Mouse (Mus musculus): Measurements from ENCODE around the gene Apob. TPM values are rescaled to one million over a fixed set of nuclear protein-coding genes. Genes with fewer than 3 reads are reported as not detected.

The Apob gene
- polyA plus RNA-seq (2011; ENCODE audit: insufficient read depth, insufficient read length, low replicate concordance, missing spikeins): 1.2 and 9.2 TPM in 2 replicates

GRCm38 (mm10) chr12:7977466-7978189 is at the start of gene Apob:
Apob (plus strand) TSS chr12:7977648.
- WGBS: 60% methylated on average over 20 of the region's 20 CpGs
- TF ChIP-seq CTCF (IDR thresholded peaks at IDR 0.05; ENCODE audit: control insufficient read depth, insufficient read depth, low read length) (no peak), POLR2A (IDR thresholded peaks at IDR 0.05; ENCODE audit: borderline replicate concordance, control insufficient read depth, low read depth, low read length) (no peak)
- Histone ChIP-seq H3K4me3 (replicated peaks; ENCODE audit: control insufficient read depth, low read depth, low read length) (no peak within 1 kb of the TSS), H3K4me1 (ENCODE audit: control insufficient read depth, insufficient read depth, low read length) (no peaks in the 10 kb centered on the region; the same call in 1 of the 2 replicates), H3K27ac (ENCODE audit: control insufficient read depth, insufficient read depth, low read depth, low read length, poor library complexity) (no peak within 1 kb of the TSS)

GRCm38 (mm10) chr12:7932405-7932920 is 45.0 kb upstream of the Apob start:
- 53% methylated on average over 4 of the region's 4 CpGs for WGBS
- Histone ChIP-seq H3K27ac (ENCODE audit: control insufficient read depth, insufficient read depth, low read depth, low read length, poor library complexity) (no peak overlapping the region), H3K4me1 (ENCODE audit: control insufficient read depth, insufficient read depth, low read length) (no peaks in the 10 kb centered on the region), H3K4me3 (replicated peaks; ENCODE audit: control insufficient read depth, low read depth, low read length) (no peak overlapping the region)
- TF ChIP-seq POLR2A (IDR thresholded peaks at IDR 0.05; ENCODE audit: borderline replicate concordance, control insufficient read depth, low read depth, low read length): no peak
- TF ChIP-seq CTCF (IDR thresholded peaks at IDR 0.05; ENCODE audit: control insufficient read depth, insufficient read depth, low read length): no peak

DNA sequence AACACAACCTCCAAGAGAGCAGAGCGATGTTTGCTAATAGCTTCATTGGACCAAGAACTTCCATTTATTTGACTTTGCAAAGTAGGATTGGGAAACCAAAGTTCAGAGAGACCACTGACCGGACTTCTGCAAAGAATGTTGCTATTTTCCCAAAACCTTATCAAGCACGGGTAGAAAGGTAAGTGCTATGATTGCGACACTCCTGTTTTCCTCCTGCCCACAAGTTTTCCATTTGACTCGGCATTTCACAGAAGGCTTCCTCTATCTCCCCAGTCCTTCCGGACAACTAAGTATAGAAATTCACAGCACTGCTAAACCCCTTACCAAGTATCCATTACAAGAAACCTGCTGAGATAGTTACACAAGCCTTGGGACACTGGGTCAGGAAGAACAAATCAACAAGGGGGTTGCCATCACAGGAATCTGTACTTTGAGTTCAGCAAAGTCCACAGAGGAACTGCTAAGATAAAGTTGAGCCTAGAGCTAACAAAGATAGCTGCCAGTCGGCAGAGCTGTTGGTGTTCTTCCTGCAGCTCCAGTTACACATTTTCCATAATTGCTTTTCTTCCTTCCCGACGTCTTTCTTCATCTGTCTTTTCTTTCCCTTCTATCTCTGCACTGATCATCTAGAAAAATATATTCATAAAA is 27.2 kb upstream of the Apob start:
- H3K27ac ChIP-seq (ENCODE audit: control insufficient read depth, insufficient read depth, low read depth, low read length, poor library complexity): no peak overlapping the region
- no peak for TF ChIP-seq CTCF (IDR thresholded peaks at IDR 0.05; ENCODE audit: control insufficient read depth, insufficient read depth, low read length)
- TF ChIP-seq POLR2A (IDR thresholded peaks at IDR 0.05; ENCODE audit: borderline replicate concordance, control insufficient read depth, low read depth, low read length): no peak
- H3K4me1 ChIP-seq (ENCODE audit: control insufficient read depth, insufficient read depth, low read length): no peaks in the 10 kb centered on the region
- no peak overlapping the region for H3K4me3 ChIP-seq (replicated peaks; ENCODE audit: control insufficient read depth, low read depth, low read length)
- WGBS: 74% methylated on average over 9 of the region's 9 CpGs

DNA sequence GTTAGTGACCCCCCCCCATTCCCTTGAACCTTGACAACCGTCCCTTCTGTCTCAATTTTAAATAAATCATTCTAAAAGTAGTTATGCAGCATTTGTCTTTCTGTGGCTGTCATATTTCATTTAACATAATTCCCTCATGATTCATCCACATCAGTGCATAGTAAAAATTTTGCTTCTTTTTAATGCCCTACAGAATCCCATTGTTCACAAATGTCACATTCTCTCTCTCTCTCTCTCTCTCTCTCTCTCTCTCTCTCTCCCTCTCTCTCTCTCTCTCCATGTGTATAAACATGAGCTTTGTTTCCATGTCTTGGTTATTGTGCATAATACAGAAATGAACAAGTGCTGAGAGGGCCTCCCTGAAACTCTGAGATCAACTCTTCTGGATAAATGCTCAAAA is 18.6 kb upstream of the Apob start:
- 73% methylated on average over 1 of the region's 1 CpGs for WGBS
- H3K27ac ChIP-seq (ENCODE audit: control insufficient read depth, insufficient read depth, low read depth, low read length, poor library complexity): no peak overlapping the region
- TF ChIP-seq POLR2A (IDR thresholded peaks at IDR 0.05; ENCODE audit: borderline replicate concordance, control insufficient read depth, low read depth, low read length): no peak
- TF ChIP-seq CTCF (IDR thresholded peaks at IDR 0.05; ENCODE audit: control insufficient read depth, insufficient read depth, low read length): no peak
- no peak overlapping the region for H3K4me3 ChIP-seq (replicated peaks; ENCODE audit: control insufficient read depth, low read depth, low read length)
- H3K4me1 ChIP-seq (ENCODE audit: control insufficient read depth, insufficient read depth, low read length): no peaks in the 10 kb centered on the region

DNA sequence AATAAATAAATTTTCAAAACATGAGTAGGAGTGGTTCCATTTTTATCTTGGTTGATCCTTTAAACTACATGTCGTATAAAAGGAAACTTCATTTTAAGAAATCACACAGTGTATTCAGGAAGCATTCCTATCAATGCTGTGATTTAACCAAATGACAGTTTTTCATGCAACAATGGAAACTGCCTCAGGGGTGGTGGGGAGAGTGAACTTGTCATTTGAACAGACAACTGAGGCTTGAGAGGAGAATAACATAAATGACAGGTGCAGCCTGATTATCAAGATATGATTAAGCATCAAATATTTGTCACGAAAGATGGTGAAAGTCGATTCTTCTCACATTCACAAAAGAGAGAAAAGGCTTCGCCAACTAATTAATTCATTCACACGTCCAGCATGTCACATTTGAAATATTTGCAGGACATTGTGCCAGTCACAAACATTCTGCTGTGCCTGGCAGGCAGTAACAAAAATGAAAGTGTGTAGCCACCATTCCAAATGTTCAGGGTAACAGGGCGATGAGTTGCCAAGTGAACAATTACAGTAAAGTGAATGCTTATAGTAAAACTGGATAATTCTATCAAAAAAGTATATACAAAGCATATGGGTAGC is 18.0 kb upstream of the Apob start:
- H3K4me3 ChIP-seq (replicated peaks; ENCODE audit: control insufficient read depth, low read depth, low read length): no peak overlapping the region
- H3K4me1 ChIP-seq (ENCODE audit: control insufficient read depth, insufficient read depth, low read length): no peaks in the 10 kb centered on the region
- 81% methylated on average over 6 of the region's 6 CpGs for WGBS
- TF ChIP-seq POLR2A (IDR thresholded peaks at IDR 0.05; ENCODE audit: borderline replicate concordance, control insufficient read depth, low read depth, low read length) (no peak), CTCF (IDR thresholded peaks at IDR 0.05; ENCODE audit: control insufficient read depth, insufficient read depth, low read length) (no peak)
- no peak overlapping the region for H3K27ac ChIP-seq (ENCODE audit: control insufficient read depth, insufficient read depth, low read depth, low read length, poor library complexity)

- 11% methylated on average over 5 of the region's 5 CpGs for WGBS
- H3K4me1 ChIP-seq (ENCODE audit: control insufficient read depth, insufficient read depth, low read length): no peaks in the 10 kb centered on the region
- TF ChIP-seq CTCF (IDR thresholded peaks at IDR 0.05; ENCODE audit: control insufficient read depth, insufficient read depth, low read length) (no peak), POLR2A (IDR thresholded peaks at IDR 0.05; ENCODE audit: borderline replicate concordance, control insufficient read depth, low read depth, low read length) (no peak)
- no peak overlapping the region for H3K4me3 ChIP-seq (replicated peaks; ENCODE audit: control insufficient read depth, low read depth, low read length)
- no peak overlapping the region for H3K27ac ChIP-seq (ENCODE audit: control insufficient read depth, insufficient read depth, low read depth, low read length, poor library complexity)
These were observed 15.0 kb upstream of the Apob start for GRCm38 (mm10) chr12:7962314-7962927.

DNA sequence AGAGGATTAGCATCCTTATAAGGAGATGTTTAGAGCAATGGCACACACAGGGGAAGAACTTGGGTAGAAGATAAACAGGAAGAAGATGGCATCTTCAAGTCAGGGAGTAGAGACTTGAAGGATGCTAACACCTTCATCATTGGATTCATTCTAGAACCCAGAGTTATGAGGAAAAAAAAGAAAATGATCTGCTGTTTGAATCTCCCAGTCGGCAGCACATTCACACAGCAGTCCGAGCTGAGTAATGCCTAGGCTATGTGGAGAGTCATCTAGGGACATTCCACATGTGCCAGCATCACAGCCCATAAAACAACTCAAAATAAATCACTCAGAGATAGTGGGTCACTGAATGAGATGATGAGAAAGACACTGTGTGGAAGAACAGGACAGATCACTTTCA is 10.2 kb upstream of the Apob start:
- WGBS: 73% methylated on average over 2 of the region's 2 CpGs
- TF ChIP-seq CTCF (IDR thresholded peaks at IDR 0.05; ENCODE audit: control insufficient read depth, insufficient read depth, low read length): no peak
- no peak for TF ChIP-seq POLR2A (IDR thresholded peaks at IDR 0.05; ENCODE audit: borderline replicate concordance, control insufficient read depth, low read depth, low read length)

DNA sequence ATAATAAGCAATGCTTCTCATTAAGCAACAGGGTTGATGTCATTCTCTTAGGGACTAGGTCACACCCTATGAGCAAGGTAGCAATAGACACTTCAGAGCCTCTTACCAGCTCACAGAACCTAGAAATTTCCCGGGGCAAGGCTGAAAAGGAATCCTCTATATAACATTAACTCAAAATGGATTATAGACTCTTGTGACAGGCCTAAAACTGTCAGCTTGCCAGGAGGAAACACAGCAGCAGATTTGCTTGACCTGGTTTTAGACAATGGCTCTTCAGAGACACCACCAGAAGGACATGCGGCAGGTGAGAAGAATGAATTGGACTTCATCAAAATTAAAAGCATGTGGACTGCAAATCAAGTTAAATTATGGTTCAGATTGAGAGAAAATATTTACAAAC is 7.1 kb upstream of the Apob start:
- no peak overlapping the region for H3K27ac ChIP-seq (ENCODE audit: control insufficient read depth, insufficient read depth, low read depth, low read length, poor library complexity)
- TF ChIP-seq POLR2A (IDR thresholded peaks at IDR 0.05; ENCODE audit: borderline replicate concordance, control insufficient read depth, low read depth, low read length) (no peak), CTCF (IDR thresholded peaks at IDR 0.05; ENCODE audit: control insufficient read depth, insufficient read depth, low read length) (no peak)
- no peak overlapping the region for H3K4me3 ChIP-seq (replicated peaks; ENCODE audit: control insufficient read depth, low read depth, low read length)
- WGBS: 80% methylated on average over 2 of the region's 2 CpGs
- H3K4me1 ChIP-seq (ENCODE audit: control insufficient read depth, insufficient read depth, low read length): no peaks in the 10 kb centered on the region

More for the DNA sequence above, 10.2 kb upstream of the Apob start:
- H3K27ac ChIP-seq (ENCODE audit: control insufficient read depth, insufficient read depth, low read depth, low read length, poor library complexity): no peak overlapping the region
- H3K4me1 ChIP-seq (ENCODE audit: control insufficient read depth, insufficient read depth, low read length): no peaks in the 10 kb centered on the region
- no peak overlapping the region for H3K4me3 ChIP-seq (replicated peaks; ENCODE audit: control insufficient read depth, low read depth, low read length)
